Mouse (Mus musculus) limb, embryonic 11.5 days (tissue): Measurements from ENCODE around the gene Rora. TPM values are rescaled to one million over a fixed set of nuclear protein-coding genes. Genes with fewer than 3 reads are reported as not detected.

Source experiments
- ATAC-seq: fragments of 200-750 bp; cut with Nextera tagmentation; 2 replicates; pipeline ENCODE4 v1.8.0; 2017; ENCODE audit warnings: low read depth; ENCODE audit not compliant: insufficient number of reproducible peaks, low FRiP score, low TSS enrichment
- DNase-seq: peaks from one replicate; pipeline ENCODE4 v3.0.0-alpha.2; 2015; ENCODE audit warnings: low spot score
- H3K27ac ChIP-seq: fragments of 300-500 bp; sonication (generic); replicated peaks from 2 replicates; pipeline ENCODE4 v1.5.1; 2014; ENCODE audit warnings: low read depth, mild to moderate bottlenecking, low read length
- H3K27me3 ChIP-seq: fragments of 300-500 bp; sonication (generic); 2 replicates; pipeline ENCODE4 v1.6.1; 2014; ENCODE audit warnings: mild to moderate bottlenecking, low read length, mixed read lengths; ENCODE audit not compliant: control insufficient read depth, insufficient read depth
- H3K36me3 ChIP-seq: fragments of 300-500 bp; sonication (generic); 2 replicates; pipeline ENCODE4 v1.6.1; 2014; ENCODE audit warnings: mild to moderate bottlenecking, low read length, moderate library complexity, mixed read lengths; ENCODE audit not compliant: control insufficient read depth, insufficient read depth
- H3K4me1 ChIP-seq: fragments of 300-500 bp; sonication (generic); 2 replicates; pipeline ENCODE4 v1.6.1; 2014; ENCODE audit warnings: low read length, mixed read lengths; ENCODE audit not compliant: control insufficient read depth, insufficient read depth
- H3K4me2 ChIP-seq: fragments of 300-500 bp; sonication (generic); 2 replicates; pipeline ENCODE4 v1.6.1; 2014; ENCODE audit warnings: low read depth, mild to moderate bottlenecking, moderate library complexity; ENCODE audit not compliant: severe bottlenecking
- H3K4me3 ChIP-seq: fragments of 300-500 bp; sonication (generic); 2 replicates; pipeline ENCODE4 v1.5.1; 2014; ENCODE audit warnings: low read depth, low read length
- H3K9ac ChIP-seq: fragments of 300-500 bp; sonication (generic); 2 replicates; pipeline ENCODE4 v1.6.1; 2014; ENCODE audit warnings: mild to moderate bottlenecking, low read length
- H3K9me3 ChIP-seq: fragments of 300-500 bp; sonication (generic); 2 replicates; pipeline ENCODE4 v1.6.1; 2016; ENCODE audit warnings: low read length; ENCODE audit not compliant: control insufficient read depth
- WGBS: fragments of 180-500 bp; shearing (Covaris S2); extraction: QIAGEN DNeasy Blood & Tissue Kit; methylation state at CpG from one replicate; pipeline ENCODE4 v1.1.7; 2014; 5-methylcytosine and 5-hydroxymethylcytosine counted together
- polyA plus RNA-seq: library from polyadenylated mRNA; unstranded; fragments of >200 nt; fragmentation: Nextera tagmentation; extraction: Ambion mirVana; gene quantifications from 2 replicates; pipeline ENCODE4 v1.2.1, GENCODE M21; 2014

Gene Rora
- polyA plus RNA-seq, result 3.1 and 3.7 TPM in 2 replicates

GRCm38 (mm10) chr9:68653211-68654038, at the start of gene Rora:
TSS of gene Rora (plus strand) at chr9:68653786.
- peak within 1 kb of the TSS; percentile 85 for H3K4me2 ChIP-seq
- H3K9ac ChIP-seq, result peak within 1 kb of the TSS; percentile 72
- 0 out of 2 replicates have a peak, but pooled peaks cover 2% of the 10 kb centered on the region for H3K27me3 ChIP-seq
- H3K36me3 ChIP-seq, result no peaks in the 10 kb centered on the region
- no peaks in the 10 kb centered on the region for H3K9me3 ChIP-seq
- ATAC-seq (peak; percentile 71), DNase-seq (peak; percentile 74)
- peak within 1 kb of the TSS; percentile 58; the same call in 1 of the 2 replicates for H3K27ac ChIP-seq
- peak within 1 kb of the TSS; percentile 76 for H3K4me3 ChIP-seq
- peaks cover 5% of the 10 kb centered on the region; the same call in 1 of the 2 replicates for H3K4me1 ChIP-seq
- WGBS, result under 1% methylated on average over 70 of the region's 72 CpGs

GRCm38 (mm10) chr9:68614006-68614405, 39.6 kb upstream of the Rora start:
- no peaks in the 10 kb centered on the region for H3K27me3 ChIP-seq
- no peak overlapping the region for H3K4me3 ChIP-seq
- 84% methylated on average over 9 of the region's 9 CpGs for WGBS
- no peaks in the 10 kb centered on the region for H3K9me3 ChIP-seq
- H3K4me2 ChIP-seq, result no peak overlapping the region
- ATAC-seq (no peak), DNase-seq (no peak)
- no peak overlapping the region for H3K27ac ChIP-seq
- no peak overlapping the region for H3K9ac ChIP-seq
- H3K36me3 ChIP-seq, result no peaks in the 10 kb centered on the region
- H3K4me1 ChIP-seq, result no peaks in the 10 kb centered on the region

DNA sequence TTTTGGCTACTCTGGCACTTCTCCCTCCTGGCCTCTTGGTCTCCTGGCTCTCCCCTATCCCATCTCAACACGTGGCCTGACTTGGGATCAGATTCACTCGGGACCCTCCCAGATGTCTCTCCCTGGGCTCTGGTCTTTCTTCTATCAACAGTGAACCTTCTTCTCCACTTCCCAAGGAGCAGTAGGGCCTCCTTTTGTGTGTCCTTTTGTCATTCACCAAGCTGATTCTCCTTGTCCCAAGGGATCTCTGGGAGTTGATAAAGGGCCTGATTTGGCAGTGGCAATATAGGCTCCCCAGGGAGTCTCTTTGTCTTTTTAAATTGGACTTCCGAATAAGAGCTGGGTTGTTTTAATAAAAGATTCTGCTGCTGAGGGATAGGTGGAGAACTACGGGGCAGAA, 36.5 kb upstream of the Rora start:
- Histone ChIP-seq H3K4me3 (no peak overlapping the region), H3K27ac (no peak overlapping the region), H3K4me1 (no peaks in the 10 kb centered on the region), H3K9ac (no peak overlapping the region), H3K4me2 (no peak overlapping the region), H3K9me3 (no peaks in the 10 kb centered on the region), H3K27me3 (no peaks in the 10 kb centered on the region), H3K36me3 (no peaks in the 10 kb centered on the region)
- DNase-seq, result no peak
- WGBS, result 51% methylated on average over 4 of the region's 4 CpGs
- no peak for ATAC-seq

DNA sequence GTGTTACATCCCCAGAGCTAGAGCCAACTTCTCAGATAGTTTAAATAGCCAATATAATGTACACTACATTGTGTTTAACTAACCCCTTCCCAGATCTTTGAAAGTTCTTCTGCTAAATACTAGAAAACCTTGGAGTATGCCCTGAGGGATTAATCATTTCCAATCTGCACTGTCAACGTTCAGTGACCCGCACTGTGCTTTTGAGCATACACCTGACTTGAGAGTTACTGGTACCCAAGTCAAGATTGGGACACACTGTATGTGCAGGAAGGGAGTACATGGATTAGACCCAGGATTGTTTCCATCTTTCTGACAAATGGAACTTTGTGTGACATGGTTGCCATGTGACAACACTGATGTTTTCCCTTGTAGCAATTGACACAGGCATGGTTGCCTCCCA, 33.5 kb upstream of the Rora start:
- 82% methylated on average over 2 of the region's 2 CpGs for WGBS
- H3K27ac ChIP-seq, result no peak overlapping the region
- no peak overlapping the region for H3K4me3 ChIP-seq
- ATAC-seq (no peak), DNase-seq (no peak)
- no peak overlapping the region for H3K9ac ChIP-seq
- H3K36me3 ChIP-seq, result no peaks in the 10 kb centered on the region
- H3K9me3 ChIP-seq, result no peaks in the 10 kb centered on the region
- H3K4me1 ChIP-seq, result no peaks in the 10 kb centered on the region
- H3K27me3 ChIP-seq, result no peaks in the 10 kb centered on the region
- H3K4me2 ChIP-seq, result no peak overlapping the region

GRCm38 (mm10) chr9:68620441-68620840, 33.1 kb upstream of the Rora start:
- Histone ChIP-seq H3K9ac (no peak overlapping the region), H3K27me3 (no peaks in the 10 kb centered on the region), H3K4me1 (no peaks in the 10 kb centered on the region), H3K4me3 (no peak overlapping the region), H3K36me3 (no peaks in the 10 kb centered on the region), H3K9me3 (no peaks in the 10 kb centered on the region), H3K27ac (no peak overlapping the region), H3K4me2 (no peak overlapping the region)
- no peak for ATAC-seq
- WGBS, result 87% methylated on average over 6 of the region's 6 CpGs
- no peak for DNase-seq

GRCm38 (mm10) chr9:68624981-68625380, 28.6 kb upstream of the Rora start:
- DNase-seq, result no peak
- H3K27me3 ChIP-seq, result no peaks in the 10 kb centered on the region
- no peaks in the 10 kb centered on the region for H3K36me3 ChIP-seq
- H3K4me1 ChIP-seq, result no peaks in the 10 kb centered on the region
- no peak overlapping the region for H3K4me2 ChIP-seq
- H3K9ac ChIP-seq, result no peak overlapping the region; the same call in 1 of the 2 replicates
- H3K27ac ChIP-seq, result no peak overlapping the region
- ATAC-seq, result no peak
- WGBS, result 77% methylated on average over 4 of the region's 4 CpGs
- H3K9me3 ChIP-seq, result no peaks in the 10 kb centered on the region
- no peak overlapping the region for H3K4me3 ChIP-seq

- ATAC-seq (no peak), DNase-seq (no peak)
- Histone ChIP-seq H3K4me2 (no peak overlapping the region), H3K27ac (no peak overlapping the region), H3K27me3 (no peaks in the 10 kb centered on the region), H3K9ac (no peak overlapping the region), H3K4me1 (no peaks in the 10 kb centered on the region), H3K9me3 (no peaks in the 10 kb centered on the region), H3K4me3 (no peak overlapping the region), H3K36me3 (no peaks in the 10 kb centered on the region)
- WGBS, result 91% methylated on average over 8 of the region's 8 CpGs
These were observed 16.3 kb upstream of the Rora start for GRCm38 (mm10) chr9:68637301-68637700.

DNA sequence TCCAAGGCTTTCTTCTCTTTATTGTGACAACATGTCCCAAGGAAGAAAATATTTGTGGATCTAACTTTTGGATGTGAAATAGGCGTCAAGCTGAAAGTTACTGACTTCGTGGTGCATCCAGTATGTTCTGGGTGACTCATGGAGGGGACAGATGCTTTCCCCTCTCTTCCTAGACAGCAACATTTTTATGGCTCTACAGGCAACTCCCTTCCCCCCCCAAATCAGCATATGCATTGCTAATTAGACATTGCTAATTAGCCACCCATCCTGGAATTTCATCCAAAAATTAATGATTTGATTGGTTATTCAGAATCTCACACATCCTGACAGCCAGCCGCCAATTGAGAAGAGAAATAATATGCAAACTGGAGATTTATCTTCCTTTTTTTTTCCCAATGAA, 12.5 kb upstream of the Rora start:
- no peak for DNase-seq
- H3K4me3 ChIP-seq, result no peak overlapping the region
- H3K27me3 ChIP-seq, result no peaks in the 10 kb centered on the region
- no peak for ATAC-seq
- no peak overlapping the region for H3K9ac ChIP-seq
- H3K4me2 ChIP-seq, result no peak overlapping the region
- 77% methylated on average over 3 of the region's 3 CpGs for WGBS
- no peaks in the 10 kb centered on the region for H3K36me3 ChIP-seq
- H3K4me1 ChIP-seq, result no peaks in the 10 kb centered on the region
- H3K27ac ChIP-seq, result no peak overlapping the region
- H3K9me3 ChIP-seq, result no peaks in the 10 kb centered on the region
